Mouse (Mus musculus) left cerebral cortex, adult 9 months (tissue): ENCODE measurements at regions not wholly inside any gene's neighbourhood (a gene's known extent, or its start where the extent isn't known, plus 50 kb on each side); places are given as distances from the start of the nearest gene placed in this dataset.

Experiments used
- DNase-seq, 2 experiments: peaks; one replicate each; pipeline ENCODE4 v3.0.0; 2022; ENCODE audit warnings: low spot score in 2 of 2

- DNase-seq: no peak
Observed at GRCm38 (mm10) chr14:61696290-61696842, 89.1 kb downstream of the Kcnrg start.

GRCm38 (mm10) chr14:61696886-61697554 lies 89.8 kb downstream of the Kcnrg start:
- no peak for DNase-seq

GRCm38 (mm10) chr14:61697704-61698103 lies 90.4 kb downstream of the Kcnrg start:
- no peak for DNase-seq

- no peak for DNase-seq
Observed at GRCm38 (mm10) chr14:61698358-61699055, 91.2 kb downstream of the Kcnrg start.

- no peak for DNase-seq
Observed at GRCm38 (mm10) chr14:61699638-61700037, 92.4 kb downstream of the Kcnrg start.

GRCm38 (mm10) chr14:61701131-61701530 lies 93.9 kb downstream of the Kcnrg start:
- DNase-seq: no peak

- no peak for DNase-seq
Observed at GRCm38 (mm10) chr14:61703916-61704315, 96.7 kb downstream of the Kcnrg start.

GRCm38 (mm10) chr14:61706984-61707383 lies 99.7 kb downstream of the Kcnrg start:
- no peak for DNase-seq

- no peak for DNase-seq
Observed at GRCm38 (mm10) chr14:61708331-61708730, 101.1 kb downstream of the Kcnrg start.

- DNase-seq: no peak
Observed at GRCm38 (mm10) chr14:61715746-61716145, 108.5 kb downstream of the Kcnrg start.

GRCm38 (mm10) chr14:61718392-61719124 lies 111.3 kb downstream of the Kcnrg start:
- no peak for DNase-seq

- no peak for DNase-seq
Observed at GRCm38 (mm10) chr14:61721302-61721701, 114.0 kb downstream of the Kcnrg start.

- DNase-seq: no peak
Observed at GRCm38 (mm10) chr14:61724942-61725341, 117.7 kb downstream of the Kcnrg start.

GRCm38 (mm10) chr14:61728562-61728961 lies 121.3 kb downstream of the Kcnrg start:
- no peak for DNase-seq

- no peak for DNase-seq
Observed at GRCm38 (mm10) chr14:61735541-61735940, 128.3 kb downstream of the Kcnrg start.

GRCm38 (mm10) chr14:61736384-61737322 lies 129.4 kb downstream of the Kcnrg start:
- DNase-seq: no peak

GRCm38 (mm10) chr14:61737504-61738040 lies 130.3 kb downstream of the Kcnrg start:
- DNase-seq: no peak

GRCm38 (mm10) chr14:61739453-61739852 lies 132.2 kb downstream of the Kcnrg start:
- no peak for DNase-seq

GRCm38 (mm10) chr14:61743855-61744408 lies 136.7 kb downstream of the Kcnrg start:
- DNase-seq: no peak

- DNase-seq: no peak
Observed at GRCm38 (mm10) chr14:61753421-61753820, 146.2 kb downstream of the Kcnrg start.

GRCm38 (mm10) chr14:61756651-61757050 lies 149.4 kb downstream of the Kcnrg start:
- no peak for DNase-seq
